Mouse (Mus musculus): ENCODE results near the gene Tedc1.

DNA sequence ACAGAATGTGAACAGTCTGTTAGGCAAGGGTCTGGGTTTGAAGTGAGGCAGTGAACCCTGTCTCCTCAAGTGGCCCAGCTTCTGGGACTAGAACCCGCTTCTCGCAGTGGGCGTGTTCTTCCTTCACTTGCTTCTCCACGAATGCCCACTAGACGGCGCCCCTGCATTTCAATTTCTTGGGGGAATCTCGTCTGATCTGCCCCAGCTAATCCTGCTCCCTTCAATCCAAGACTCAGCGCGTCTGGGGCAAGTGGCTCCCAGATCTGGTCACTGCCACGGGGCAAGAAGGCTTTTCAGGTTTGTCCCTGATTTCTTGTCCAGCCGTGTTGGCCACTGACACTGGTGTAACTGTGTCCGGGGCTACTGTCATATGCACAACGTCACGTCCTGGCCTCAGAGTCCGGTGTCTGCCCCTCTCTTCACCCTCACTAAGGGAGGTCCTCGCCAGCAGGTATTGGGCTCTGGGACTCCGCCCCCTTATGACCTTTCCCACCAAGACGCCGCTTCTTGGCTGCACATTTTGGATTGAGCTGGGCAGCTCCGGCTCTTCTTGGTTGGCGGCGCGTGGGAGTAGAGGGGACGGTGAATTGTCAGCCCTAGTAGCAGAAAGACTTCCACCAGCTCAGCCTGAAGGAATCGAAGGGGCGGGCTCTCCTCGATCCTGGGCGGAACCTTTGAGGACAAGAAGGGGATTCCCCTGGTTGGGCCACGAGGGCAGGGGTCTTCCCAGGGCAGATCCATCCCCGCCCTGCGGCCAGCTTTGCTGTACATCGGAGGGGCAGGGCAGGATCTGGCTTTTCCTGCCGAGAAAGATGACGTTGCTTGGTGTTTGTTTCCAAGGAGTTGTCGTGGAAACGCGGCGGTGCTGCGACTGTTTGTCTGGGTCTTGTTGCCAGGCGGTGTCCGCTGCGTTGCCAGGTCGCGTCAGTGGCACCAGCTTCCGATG, 9.8 kb upstream of the Tedc1 start, which contains the start of gene Crip1:
- TF ChIP-seq CTCF (conservative IDR thresholded peaks at IDR 0.05; ENCODE audit: insufficient read depth, insufficient read length, low read depth, low read length) = peak; percentile 79
- TF ChIP-seq POLR2A (IDR thresholded peaks at IDR 0.05; ENCODE audit: low read depth, low read length) = no peak
